Mouse (Mus musculus): ENCODE data around the gene Gng4. TPM values are rescaled to one million over a fixed set of nuclear protein-coding genes. Genes with fewer than 3 reads are reported as not detected.

The Gng4 gene
- polyA plus RNA-seq (2014; fragmentation: Nextera tagmentation; extraction: Ambion mirVana) = 1.7 TPM in 2 replicates

- DNase-seq (ENCODE audit: low spot score) = peak; percentile 72
- H3K9me3 ChIP-seq (ENCODE audit: control insufficient read depth, low read length) = no peaks in the 10 kb centered on the region
- ATAC-seq (replicated peaks; ENCODE audit: low FRiP score) = peak; percentile 64
- H3K4me1 ChIP-seq (replicated peaks; ENCODE audit: control insufficient read depth, insufficient read depth, low read length) = peaks cover 3% of the 10 kb centered on the region
- H3K9ac ChIP-seq (ENCODE audit: low read length) = peak within 1 kb of the TSS; percentile 41
- under 1% methylated on average over 41 of the region's 43 CpGs for WGBS
- peaks cover 24% of the 10 kb centered on the region for H3K27me3 ChIP-seq (ENCODE audit: control insufficient read depth, insufficient read depth, low read length)
- no peak within 1 kb of the TSS for H3K27ac ChIP-seq (ENCODE audit: low read depth, low read length)
- H3K4me3 ChIP-seq (ENCODE audit: low read depth, low read length) = peak within 1 kb of the TSS; percentile 52
- H3K4me2 ChIP-seq (ENCODE audit: low read depth, low read length, severe bottlenecking) = peak within 1 kb of the TSS; percentile 95
- H3K36me3 ChIP-seq (ENCODE audit: control insufficient read depth, insufficient read depth, low read length) = no peaks in the 10 kb centered on the region
These were observed at the start of gene Gng4 for GRCm38 (mm10) chr13:13783894-13784419. TSS of gene Gng4 (plus strand) at chr13:13784059.

GRCm38 (mm10) chr13:13739232-13739631 is 44.6 kb upstream of the Gng4 start:
- ATAC-seq (replicated peaks; ENCODE audit: low FRiP score) = no peak
- Histone ChIP-seq H3K27me3 (ENCODE audit: control insufficient read depth, insufficient read depth, low read length) (no peaks in the 10 kb centered on the region), H3K4me1 (replicated peaks; ENCODE audit: control insufficient read depth, insufficient read depth, low read length) (no peaks in the 10 kb centered on the region), H3K27ac (ENCODE audit: low read depth, low read length) (no peak overlapping the region), H3K4me3 (ENCODE audit: low read depth, low read length) (no peak overlapping the region), H3K4me2 (ENCODE audit: low read depth, low read length, severe bottlenecking) (no peak overlapping the region), H3K9me3 (ENCODE audit: control insufficient read depth, low read length) (no peaks in the 10 kb centered on the region), H3K9ac (ENCODE audit: low read length) (no peak overlapping the region), H3K36me3 (ENCODE audit: control insufficient read depth, insufficient read depth, low read length) (no peaks in the 10 kb centered on the region)
- 92% methylated on average over 4 of the region's 4 CpGs for WGBS
- DNase-seq (ENCODE audit: low spot score) = no peak

GRCm38 (mm10) chr13:13745911-13746310 is 37.9 kb upstream of the Gng4 start:
- no peak for DNase-seq (ENCODE audit: low spot score)
- WGBS = 89% methylated on average over 3 of the region's 3 CpGs
- no peaks in the 10 kb centered on the region for H3K36me3 ChIP-seq (ENCODE audit: control insufficient read depth, insufficient read depth, low read length)
- no peak overlapping the region for H3K27ac ChIP-seq (ENCODE audit: low read depth, low read length)
- H3K27me3 ChIP-seq (ENCODE audit: control insufficient read depth, insufficient read depth, low read length) = no peaks in the 10 kb centered on the region
- ATAC-seq (replicated peaks; ENCODE audit: low FRiP score) = no peak
- no peaks in the 10 kb centered on the region for H3K9me3 ChIP-seq (ENCODE audit: control insufficient read depth, low read length)
- H3K4me1 ChIP-seq (replicated peaks; ENCODE audit: control insufficient read depth, insufficient read depth, low read length) = no peaks in the 10 kb centered on the region
- no peak overlapping the region for H3K4me2 ChIP-seq (ENCODE audit: low read depth, low read length, severe bottlenecking)
- H3K9ac ChIP-seq (ENCODE audit: low read length) = no peak overlapping the region
- no peak overlapping the region for H3K4me3 ChIP-seq (ENCODE audit: low read depth, low read length)

- H3K9me3 ChIP-seq (ENCODE audit: control insufficient read depth, low read length) = no peaks in the 10 kb centered on the region
- H3K4me3 ChIP-seq (ENCODE audit: low read depth, low read length) = no peak overlapping the region
- ATAC-seq (replicated peaks; ENCODE audit: low FRiP score) (peak; percentile 60; the same call in 1 of the 2 replicates), DNase-seq (ENCODE audit: low spot score) (no peak)
- H3K27me3 ChIP-seq (ENCODE audit: control insufficient read depth, insufficient read depth, low read length) = no peaks in the 10 kb centered on the region
- H3K4me1 ChIP-seq (replicated peaks; ENCODE audit: control insufficient read depth, insufficient read depth, low read length) = no peaks in the 10 kb centered on the region
- H3K27ac ChIP-seq (ENCODE audit: low read depth, low read length) = no peak overlapping the region
- H3K9ac ChIP-seq (ENCODE audit: low read length) = no peak overlapping the region
- H3K4me2 ChIP-seq (ENCODE audit: low read depth, low read length, severe bottlenecking) = no peak overlapping the region
- H3K36me3 ChIP-seq (ENCODE audit: control insufficient read depth, insufficient read depth, low read length) = no peaks in the 10 kb centered on the region
These were observed 7.9 kb upstream of the Gng4 start for GRCm38 (mm10) chr13:13775778-13776494.

- DNase-seq (ENCODE audit: low spot score) (no peak), ATAC-seq (replicated peaks; ENCODE audit: low FRiP score) (no peak)
- H3K27me3 ChIP-seq (ENCODE audit: control insufficient read depth, insufficient read depth, low read length) = no peaks in the 10 kb centered on the region
- no peak overlapping the region for H3K27ac ChIP-seq (ENCODE audit: low read depth, low read length)
- H3K36me3 ChIP-seq (ENCODE audit: control insufficient read depth, insufficient read depth, low read length) = no peaks in the 10 kb centered on the region
- 94% methylated on average over 11 of the region's 11 CpGs for WGBS
- H3K9me3 ChIP-seq (ENCODE audit: control insufficient read depth, low read length) = no peaks in the 10 kb centered on the region
- H3K9ac ChIP-seq (ENCODE audit: low read length) = no peak overlapping the region
- no peak overlapping the region for H3K4me3 ChIP-seq (ENCODE audit: low read depth, low read length)
- no peaks in the 10 kb centered on the region for H3K4me1 ChIP-seq (replicated peaks; ENCODE audit: control insufficient read depth, insufficient read depth, low read length)
- no peak overlapping the region for H3K4me2 ChIP-seq (ENCODE audit: low read depth, low read length, severe bottlenecking)
These were observed 6.8 kb upstream of the Gng4 start for GRCm38 (mm10) chr13:13777052-13777451.

- H3K36me3 ChIP-seq (ENCODE audit: control insufficient read depth, insufficient read depth, low read length) = no peaks in the 10 kb centered on the region
- no peak for DNase-seq (ENCODE audit: low spot score)
- no peak overlapping the region for H3K27ac ChIP-seq (ENCODE audit: low read depth, low read length)
- H3K27me3 ChIP-seq (ENCODE audit: control insufficient read depth, insufficient read depth, low read length) = peaks cover under 1% of the 10 kb centered on the region; the same call in 1 of the 2 replicates
- 81% methylated on average over 8 of the region's 8 CpGs for WGBS
- H3K9ac ChIP-seq (ENCODE audit: low read length) = no peak overlapping the region
- no peak overlapping the region for H3K4me3 ChIP-seq (ENCODE audit: low read depth, low read length)
- no peak overlapping the region for H3K4me2 ChIP-seq (ENCODE audit: low read depth, low read length, severe bottlenecking)
- ATAC-seq (replicated peaks; ENCODE audit: low FRiP score) = no peak
- no peaks in the 10 kb centered on the region for H3K4me1 ChIP-seq (replicated peaks; ENCODE audit: control insufficient read depth, insufficient read depth, low read length)
- H3K9me3 ChIP-seq (ENCODE audit: control insufficient read depth, low read length) = no peaks in the 10 kb centered on the region
These were observed 6.2 kb upstream of the Gng4 start for GRCm38 (mm10) chr13:13777696-13778095.

GRCm38 (mm10) chr13:13778837-13779458 is 4.9 kb upstream of the Gng4 start:
- H3K27ac ChIP-seq (ENCODE audit: low read depth, low read length) = no peak overlapping the region
- WGBS = 70% methylated on average over 1 of the region's 1 CpGs
- H3K4me2 ChIP-seq (ENCODE audit: low read depth, low read length, severe bottlenecking) = no peak overlapping the region
- no peak for ATAC-seq (replicated peaks; ENCODE audit: low FRiP score)
- no peaks in the 10 kb centered on the region for H3K36me3 ChIP-seq (ENCODE audit: control insufficient read depth, insufficient read depth, low read length)
- peaks cover 11% of the 10 kb centered on the region for H3K27me3 ChIP-seq (ENCODE audit: control insufficient read depth, insufficient read depth, low read length)
- H3K9ac ChIP-seq (ENCODE audit: low read length) = no peak overlapping the region
- H3K4me3 ChIP-seq (ENCODE audit: low read depth, low read length) = no peak overlapping the region
- no peaks in the 10 kb centered on the region for H3K4me1 ChIP-seq (replicated peaks; ENCODE audit: control insufficient read depth, insufficient read depth, low read length)
- no peaks in the 10 kb centered on the region for H3K9me3 ChIP-seq (ENCODE audit: control insufficient read depth, low read length)
- no peak for DNase-seq (ENCODE audit: low spot score)

- H3K4me2 ChIP-seq (ENCODE audit: low read depth, low read length, severe bottlenecking) = no peak overlapping the region
- peaks cover 1% of the 10 kb centered on the region for H3K4me1 ChIP-seq (replicated peaks; ENCODE audit: control insufficient read depth, insufficient read depth, low read length)
- peaks cover 21% of the 10 kb centered on the region for H3K27me3 ChIP-seq (ENCODE audit: control insufficient read depth, insufficient read depth, low read length)
- H3K27ac ChIP-seq (ENCODE audit: low read depth, low read length) = no peak overlapping the region
- DNase-seq (ENCODE audit: low spot score) (no peak), ATAC-seq (replicated peaks; ENCODE audit: low FRiP score) (no peak)
- no peaks in the 10 kb centered on the region for H3K9me3 ChIP-seq (ENCODE audit: control insufficient read depth, low read length)
- no peaks in the 10 kb centered on the region for H3K36me3 ChIP-seq (ENCODE audit: control insufficient read depth, insufficient read depth, low read length)
- H3K4me3 ChIP-seq (ENCODE audit: low read depth, low read length) = no peak overlapping the region
- WGBS = 77% methylated on average over 3 of the region's 3 CpGs
- H3K9ac ChIP-seq (ENCODE audit: low read length) = no peak overlapping the region
These were observed 3.6 kb upstream of the Gng4 start for GRCm38 (mm10) chr13:13780271-13780670.
